Mouse (Mus musculus): Measurements from ENCODE around the gene Gm7257. TPM values are rescaled to one million over a fixed set of nuclear protein-coding genes. Genes with fewer than 3 reads are reported as not detected.

Gm7257 gene
- polyA plus RNA-seq (2014; fragmentation: Nextera tagmentation; extraction: Ambion mirVana), result not detected in 2 replicates

- no peaks in the 10 kb centered on the region for H3K27me3 ChIP-seq (replicated peaks; ENCODE audit: control insufficient read depth, insufficient read depth, low read length)
- ATAC-seq (no peak), DNase-seq (ENCODE audit: low spot score) (no peak)
- WGBS, result 92% methylated on average over 4 of the region's 4 CpGs
- no peak within 1 kb of the TSS for H3K27ac ChIP-seq (ENCODE audit: low read depth, low read length)
- H3K4me1 ChIP-seq (ENCODE audit: control insufficient read depth, insufficient read depth, low read length), result no peaks in the 10 kb centered on the region
- H3K4me3 ChIP-seq (ENCODE audit: low read depth, low read length), result no peak within 1 kb of the TSS
- H3K36me3 ChIP-seq (ENCODE audit: control insufficient read depth, insufficient read depth, low read length), result no peaks in the 10 kb centered on the region
- no peak within 1 kb of the TSS for H3K9ac ChIP-seq (ENCODE audit: low read length)
- H3K4me2 ChIP-seq (ENCODE audit: low read length), result no peak within 1 kb of the TSS
- no peaks in the 10 kb centered on the region; the same call in 1 of the 2 replicates for H3K9me3 ChIP-seq (replicated peaks; ENCODE audit: control insufficient read depth, low read length)
These were observed at the start of gene Gm7257 for GRCm38 (mm10) chr9:36431584-36431983. Gene Gm7257, plus strand, starts transcription at chr9:36431884.

GRCm38 (mm10) chr9:36402991-36403390 is 28.7 kb upstream of the Gm7257 start:
- WGBS, result 46% methylated on average over 2 of the region's 2 CpGs
- H3K4me1 ChIP-seq (ENCODE audit: control insufficient read depth, insufficient read depth, low read length), result no peaks in the 10 kb centered on the region
- no peaks in the 10 kb centered on the region for H3K36me3 ChIP-seq (ENCODE audit: control insufficient read depth, insufficient read depth, low read length)
- no peak overlapping the region for H3K27ac ChIP-seq (ENCODE audit: low read depth, low read length)
- DNase-seq (ENCODE audit: low spot score) (no peak), ATAC-seq (no peak)
- no peak overlapping the region for H3K4me2 ChIP-seq (ENCODE audit: low read length)
- no peaks in the 10 kb centered on the region; the same call in 1 of the 2 replicates for H3K9me3 ChIP-seq (replicated peaks; ENCODE audit: control insufficient read depth, low read length)
- no peak overlapping the region for H3K4me3 ChIP-seq (ENCODE audit: low read depth, low read length)
- no peaks in the 10 kb centered on the region for H3K27me3 ChIP-seq (replicated peaks; ENCODE audit: control insufficient read depth, insufficient read depth, low read length)
- no peak overlapping the region for H3K9ac ChIP-seq (ENCODE audit: low read length)

GRCm38 (mm10) chr9:36435051-36435764 is 3.5 kb downstream of the Gm7257 start:
- no peak overlapping the region for H3K9ac ChIP-seq (ENCODE audit: low read length)
- H3K27me3 ChIP-seq (replicated peaks; ENCODE audit: control insufficient read depth, insufficient read depth, low read length), result no peaks in the 10 kb centered on the region
- H3K36me3 ChIP-seq (ENCODE audit: control insufficient read depth, insufficient read depth, low read length), result no peaks in the 10 kb centered on the region
- no peaks in the 10 kb centered on the region for H3K4me1 ChIP-seq (ENCODE audit: control insufficient read depth, insufficient read depth, low read length)
- H3K9me3 ChIP-seq (replicated peaks; ENCODE audit: control insufficient read depth, low read length), result no peaks in the 10 kb centered on the region
- DNase-seq (ENCODE audit: low spot score), result no peak
- WGBS, result 53% methylated on average over 2 of the region's 2 CpGs
- no peak overlapping the region for H3K4me3 ChIP-seq (ENCODE audit: low read depth, low read length)
- H3K4me2 ChIP-seq (ENCODE audit: low read length), result no peak overlapping the region
- ATAC-seq, result no peak
- no peak overlapping the region for H3K27ac ChIP-seq (ENCODE audit: low read depth, low read length)

DNA sequence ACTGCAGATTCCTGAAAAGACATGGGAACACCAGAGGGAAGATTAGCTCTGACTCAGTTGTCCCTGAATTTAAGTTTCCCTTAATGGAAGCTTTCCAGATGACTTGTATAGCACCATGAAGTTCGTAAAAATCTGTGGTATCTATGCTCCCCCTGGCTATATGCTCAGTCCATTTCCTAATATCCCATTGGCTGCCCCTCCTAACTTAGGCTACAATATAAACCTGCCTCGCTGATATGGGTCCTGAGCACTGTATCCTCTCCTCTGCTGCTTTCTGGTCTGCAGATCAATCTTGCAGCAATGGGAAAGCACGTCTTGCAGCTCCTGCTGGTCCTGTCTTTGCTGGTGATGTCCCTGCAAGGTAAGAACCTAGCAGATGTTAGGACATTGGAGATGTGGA is 43.7 kb downstream of the Gm7257 start, which contains the start of gene Gm9513:
Gm9513 (plus strand) TSS at position 301 of the 400 bp plus-strand sequence.
- Histone ChIP-seq H3K4me3 (ENCODE audit: low read depth, low read length) (no peak within 1 kb of the TSS), H3K9ac (ENCODE audit: low read length) (no peak within 1 kb of the TSS), H3K27ac (ENCODE audit: low read depth, low read length) (no peak within 1 kb of the TSS), H3K4me2 (ENCODE audit: low read length) (no peak within 1 kb of the TSS), H3K27me3 (replicated peaks; ENCODE audit: control insufficient read depth, insufficient read depth, low read length) (no peaks in the 10 kb centered on the region), H3K36me3 (ENCODE audit: control insufficient read depth, insufficient read depth, low read length) (no peaks in the 10 kb centered on the region), H3K4me1 (ENCODE audit: control insufficient read depth, insufficient read depth, low read length) (no peaks in the 10 kb centered on the region), H3K9me3 (replicated peaks; ENCODE audit: control insufficient read depth, low read length) (no peaks in the 10 kb centered on the region)
- 56% methylated on average over 3 of the region's 3 CpGs for WGBS
- ATAC-seq (no peak), DNase-seq (ENCODE audit: low spot score) (no peak)

Other genes starting within 250 kb of the Gm7257 start
- gene Gm9513, start 43.8 kb downstream of the Gm7257 start, polyA plus RNA-seq (2014; fragmentation: Nextera tagmentation; extraction: Ambion mirVana), result not detected in 2 replicates
- gene Gm5615, start 110.1 kb downstream of the Gm7257 start, polyA plus RNA-seq (2014; fragmentation: Nextera tagmentation; extraction: Ambion mirVana), result not detected in 2 replicates
- gene Gm17689, start 150.8 kb downstream of the Gm7257 start, polyA plus RNA-seq (2014; fragmentation: Nextera tagmentation; extraction: Ambion mirVana), result not detected in 2 replicates
- gene A630095E13Rik, start 211.5 kb downstream of the Gm7257 start, polyA plus RNA-seq (2014; fragmentation: Nextera tagmentation; extraction: Ambion mirVana), result not detected in 2 replicates